Mouse (Mus musculus) heart, adult 2 months (tissue): ENCODE results near the gene Sec14l3.

Experiments used
- CTCF ChIP-seq: fragments of 200-600 bp; IDR thresholded peaks from 2 replicates; pipeline ENCODE4 v1.8.1; 2022; ENCODE audit warnings: antibody characterized with exemption, mild to moderate bottlenecking, moderate library complexity
- EP300 ChIP-seq: fragments of 200-500 bp; IDR thresholded peaks from 2 replicates; pipeline ENCODE4 v1.6.1; 2011; ENCODE audit warnings: low read depth, low read length, control low read depth; ENCODE audit not compliant: insufficient read depth
- POLR2A ChIP-seq: fragments of 200-500 bp; IDR thresholded peaks from 2 replicates; pipeline ENCODE4 v1.6.1; 2011; ENCODE audit warnings: mild to moderate bottlenecking, low read depth, low read length, control low read depth; ENCODE audit not compliant: insufficient read depth

DNA sequence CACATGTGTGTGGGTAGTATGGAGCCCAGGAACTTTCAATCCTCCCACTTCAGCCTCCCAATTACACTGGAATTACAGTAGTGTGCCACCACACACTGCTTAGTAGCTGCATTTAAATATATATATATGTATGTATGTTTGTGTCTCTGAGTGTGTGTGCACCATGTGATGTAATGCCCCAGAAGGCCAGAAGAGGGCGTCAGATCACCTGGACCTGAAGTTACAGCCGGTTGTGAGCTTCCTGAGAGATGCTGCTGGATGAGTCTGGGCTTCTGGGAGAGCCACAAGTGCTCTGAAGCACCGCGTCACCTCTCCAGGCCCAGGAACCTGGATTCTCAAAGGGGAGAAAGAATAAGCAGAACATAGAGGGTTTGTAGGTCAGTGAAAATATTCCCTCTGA, 35.3 kb upstream of the Sec14l3 start:
- TF ChIP-seq CTCF (no peak), POLR2A (no peak), EP300 (no peak)
